Mouse (Mus musculus): ENCODE measurements at regions not wholly inside any gene's neighbourhood (a gene's known extent, or its start where the extent isn't known, plus 50 kb on each side); places are given as distances from the start of the nearest gene placed in this dataset.

- Histone ChIP-seq H3K4me2 (no peak overlapping the region), H3K9ac (ENCODE audit: low read depth, low read length) (no peak overlapping the region), H3K4me3 (ENCODE audit: low read depth, low read length) (no peak overlapping the region), H3K36me3 (ENCODE audit: control insufficient read depth, insufficient read depth, low read length) (no peaks in the 10 kb centered on the region), H3K9me3 (ENCODE audit: control insufficient read depth, low read length) (no peaks in the 10 kb centered on the region), H3K27ac (ENCODE audit: low read depth, low read length) (no peak overlapping the region), H3K4me1 (replicated peaks; ENCODE audit: control insufficient read depth, insufficient read depth, low read length) (no peaks in the 10 kb centered on the region), H3K27me3 (replicated peaks; ENCODE audit: control insufficient read depth, insufficient read depth, low read length) (no peaks in the 10 kb centered on the region)
- ATAC-seq (replicated peaks; ENCODE audit: low FRiP score): no peak; the same call in 1 of the 2 replicates
- 68% methylated on average over 5 of the region's 5 CpGs for WGBS
- no peak for DNase-seq (ENCODE audit: low spot score)
Measured at GRCm38 (mm10) chr1:42755958-42756357, 60.4 kb downstream of the Pou3f3 start.

- Histone ChIP-seq H3K4me2 (no peak overlapping the region), H3K27ac (ENCODE audit: low read depth, low read length) (no peak overlapping the region), H3K4me1 (replicated peaks; ENCODE audit: control insufficient read depth, insufficient read depth, low read length) (no peaks in the 10 kb centered on the region), H3K27me3 (replicated peaks; ENCODE audit: control insufficient read depth, insufficient read depth, low read length) (no peaks in the 10 kb centered on the region), H3K4me3 (ENCODE audit: low read depth, low read length) (no peak overlapping the region), H3K9ac (ENCODE audit: low read depth, low read length) (no peak overlapping the region), H3K36me3 (ENCODE audit: control insufficient read depth, insufficient read depth, low read length) (no peaks in the 10 kb centered on the region), H3K9me3 (ENCODE audit: control insufficient read depth, low read length) (no peaks in the 10 kb centered on the region)
- DNase-seq (ENCODE audit: low spot score) (no peak), ATAC-seq (replicated peaks; ENCODE audit: low FRiP score) (peak; percentile 68)
Measured at GRCm38 (mm10) chr1:42756497-42756896, 60.9 kb downstream of the Pou3f3 start.

GRCm38 (mm10) chr1:42763447-42763846 is 67.9 kb downstream of the Pou3f3 start:
- H3K27ac ChIP-seq (ENCODE audit: low read depth, low read length): no peak overlapping the region
- 57% methylated on average over 2 of the region's 2 CpGs for WGBS
- H3K9me3 ChIP-seq (ENCODE audit: control insufficient read depth, low read length): no peaks in the 10 kb centered on the region
- H3K9ac ChIP-seq (ENCODE audit: low read depth, low read length): no peak overlapping the region
- no peak for DNase-seq (ENCODE audit: low spot score)
- no peaks in the 10 kb centered on the region for H3K4me1 ChIP-seq (replicated peaks; ENCODE audit: control insufficient read depth, insufficient read depth, low read length)
- H3K27me3 ChIP-seq (replicated peaks; ENCODE audit: control insufficient read depth, insufficient read depth, low read length): no peaks in the 10 kb centered on the region
- no peaks in the 10 kb centered on the region for H3K36me3 ChIP-seq (ENCODE audit: control insufficient read depth, insufficient read depth, low read length)
- no peak overlapping the region for H3K4me2 ChIP-seq
- ATAC-seq (replicated peaks; ENCODE audit: low FRiP score): no peak
- no peak overlapping the region for H3K4me3 ChIP-seq (ENCODE audit: low read depth, low read length)

- no peak overlapping the region for H3K4me3 ChIP-seq (ENCODE audit: low read depth, low read length)
- no peaks in the 10 kb centered on the region for H3K36me3 ChIP-seq (ENCODE audit: control insufficient read depth, insufficient read depth, low read length)
- no peak for ATAC-seq (replicated peaks; ENCODE audit: low FRiP score)
- H3K4me2 ChIP-seq: no peak overlapping the region
- H3K9me3 ChIP-seq (ENCODE audit: control insufficient read depth, low read length): no peaks in the 10 kb centered on the region
- no peaks in the 10 kb centered on the region for H3K4me1 ChIP-seq (replicated peaks; ENCODE audit: control insufficient read depth, insufficient read depth, low read length)
- no peak for DNase-seq (ENCODE audit: low spot score)
- no peak overlapping the region for H3K9ac ChIP-seq (ENCODE audit: low read depth, low read length)
- no peak overlapping the region for H3K27ac ChIP-seq (ENCODE audit: low read depth, low read length)
- WGBS: 72% methylated on average over 2 of the region's 2 CpGs
- no peaks in the 10 kb centered on the region for H3K27me3 ChIP-seq (replicated peaks; ENCODE audit: control insufficient read depth, insufficient read depth, low read length)
Measured at GRCm38 (mm10) chr1:42764048-42764447, 68.5 kb downstream of the Pou3f3 start.

- no peak overlapping the region for H3K27ac ChIP-seq (ENCODE audit: low read depth, low read length)
- no peaks in the 10 kb centered on the region for H3K36me3 ChIP-seq (ENCODE audit: control insufficient read depth, insufficient read depth, low read length)
- H3K4me1 ChIP-seq (replicated peaks; ENCODE audit: control insufficient read depth, insufficient read depth, low read length): no peaks in the 10 kb centered on the region; the same call in 1 of the 2 replicates
- ATAC-seq (replicated peaks; ENCODE audit: low FRiP score) (no peak), DNase-seq (ENCODE audit: low spot score) (no peak)
- no peak overlapping the region for H3K4me2 ChIP-seq
- WGBS: 54% methylated on average over 9 of the region's 9 CpGs
- H3K9ac ChIP-seq (ENCODE audit: low read depth, low read length): no peak overlapping the region
- H3K9me3 ChIP-seq (ENCODE audit: control insufficient read depth, low read length): no peaks in the 10 kb centered on the region
- no peak overlapping the region for H3K4me3 ChIP-seq (ENCODE audit: low read depth, low read length)
- H3K27me3 ChIP-seq (replicated peaks; ENCODE audit: control insufficient read depth, insufficient read depth, low read length): no peaks in the 10 kb centered on the region
Measured at GRCm38 (mm10) chr1:42770085-42770484, 74.5 kb downstream of the Pou3f3 start.

- Histone ChIP-seq H3K4me2 (no peak overlapping the region), H3K27me3 (replicated peaks; ENCODE audit: control insufficient read depth, insufficient read depth, low read length) (no peaks in the 10 kb centered on the region), H3K27ac (ENCODE audit: low read depth, low read length) (no peak overlapping the region), H3K4me1 (replicated peaks; ENCODE audit: control insufficient read depth, insufficient read depth, low read length) (no peaks in the 10 kb centered on the region; the same call in 1 of the 2 replicates), H3K36me3 (ENCODE audit: control insufficient read depth, insufficient read depth, low read length) (no peaks in the 10 kb centered on the region), H3K4me3 (ENCODE audit: low read depth, low read length) (no peak overlapping the region), H3K9ac (ENCODE audit: low read depth, low read length) (no peak overlapping the region), H3K9me3 (ENCODE audit: control insufficient read depth, low read length) (no peaks in the 10 kb centered on the region)
- no peak for DNase-seq (ENCODE audit: low spot score)
- ATAC-seq (replicated peaks; ENCODE audit: low FRiP score): no peak
- WGBS: 48% methylated on average over 6 of the region's 6 CpGs
Measured at GRCm38 (mm10) chr1:42772000-42772399, 76.4 kb downstream of the Pou3f3 start.

- H3K27ac ChIP-seq (ENCODE audit: low read depth, low read length): no peak overlapping the region
- 66% methylated on average over 20 of the region's 20 CpGs for WGBS
- no peak overlapping the region for H3K9ac ChIP-seq (ENCODE audit: low read depth, low read length)
- H3K27me3 ChIP-seq (replicated peaks; ENCODE audit: control insufficient read depth, insufficient read depth, low read length): no peaks in the 10 kb centered on the region
- no peak for DNase-seq (ENCODE audit: low spot score)
- H3K4me1 ChIP-seq (replicated peaks; ENCODE audit: control insufficient read depth, insufficient read depth, low read length): no peaks in the 10 kb centered on the region; the same call in 1 of the 2 replicates
- ATAC-seq (replicated peaks; ENCODE audit: low FRiP score): no peak
- H3K36me3 ChIP-seq (ENCODE audit: control insufficient read depth, insufficient read depth, low read length): no peaks in the 10 kb centered on the region
- H3K4me2 ChIP-seq: no peak overlapping the region
- H3K9me3 ChIP-seq (ENCODE audit: control insufficient read depth, low read length): no peaks in the 10 kb centered on the region
- no peak overlapping the region for H3K4me3 ChIP-seq (ENCODE audit: low read depth, low read length)
Measured at GRCm38 (mm10) chr1:42773851-42774464, 77.1 kb upstream of the Mrps9 start.

- no peak overlapping the region for H3K4me2 ChIP-seq
- 79% methylated on average over 7 of the region's 7 CpGs for WGBS
- H3K9ac ChIP-seq (ENCODE audit: low read depth, low read length): no peak overlapping the region
- H3K9me3 ChIP-seq (ENCODE audit: control insufficient read depth, low read length): no peaks in the 10 kb centered on the region
- H3K27me3 ChIP-seq (replicated peaks; ENCODE audit: control insufficient read depth, insufficient read depth, low read length): no peaks in the 10 kb centered on the region
- ATAC-seq (replicated peaks; ENCODE audit: low FRiP score): no peak
- H3K4me3 ChIP-seq (ENCODE audit: low read depth, low read length): no peak overlapping the region
- no peak overlapping the region for H3K27ac ChIP-seq (ENCODE audit: low read depth, low read length)
- DNase-seq (ENCODE audit: low spot score): no peak
- no peaks in the 10 kb centered on the region for H3K36me3 ChIP-seq (ENCODE audit: control insufficient read depth, insufficient read depth, low read length)
- no peaks in the 10 kb centered on the region; the same call in 1 of the 2 replicates for H3K4me1 ChIP-seq (replicated peaks; ENCODE audit: control insufficient read depth, insufficient read depth, low read length)
Measured at GRCm38 (mm10) chr1:42774971-42775892, 75.8 kb upstream of the Mrps9 start.

- Histone ChIP-seq H3K36me3 (ENCODE audit: control insufficient read depth, insufficient read depth, low read length) (no peaks in the 10 kb centered on the region), H3K4me2 (no peak overlapping the region), H3K27ac (ENCODE audit: low read depth, low read length) (no peak overlapping the region), H3K9ac (ENCODE audit: low read depth, low read length) (no peak overlapping the region), H3K27me3 (replicated peaks; ENCODE audit: control insufficient read depth, insufficient read depth, low read length) (no peaks in the 10 kb centered on the region), H3K4me1 (replicated peaks; ENCODE audit: control insufficient read depth, insufficient read depth, low read length) (no peaks in the 10 kb centered on the region), H3K4me3 (ENCODE audit: low read depth, low read length) (no peak overlapping the region), H3K9me3 (ENCODE audit: control insufficient read depth, low read length) (no peaks in the 10 kb centered on the region)
- ATAC-seq (replicated peaks; ENCODE audit: low FRiP score) (no peak), DNase-seq (ENCODE audit: low spot score) (no peak)
- WGBS: 80% methylated on average over 2 of the region's 2 CpGs
Measured at GRCm38 (mm10) chr1:42775893-42776287, 75.1 kb upstream of the Mrps9 start.

Data from liver, embryonic 11.5 days (tissue).